Mouse (Mus musculus): ENCODE results near the gene Eci2. TPM values are rescaled to one million over a fixed set of nuclear protein-coding genes. Genes with fewer than 3 reads are reported as not detected.
"Not testable (repeated sequence)": the region's sequence is repeated elsewhere in the genome, so short reads cannot be mapped to it uniquely, and the experiment has no call there.

The Eci2 gene
- polyA plus RNA-seq, 1 experiment = 17.1 TPM

- Histone ChIP-seq H3K4me3 (replicated peaks) (peak overlapping the region; percentile 95), H3K27me3 (replicated peaks) (no peaks in the 10 kb centered on the region), H3K4me1 (peaks cover 24% of the 10 kb centered on the region), H3K36me3 (replicated peaks; ENCODE audit: low read length) (peaks cover 32% of the 10 kb centered on the region), H3K9me3 (peaks cover 6% of the 10 kb centered on the region; the same call in 1 of the 2 replicates)
- TF ChIP-seq GATA1 (IDR thresholded peaks at IDR 0.05; ENCODE audit: borderline replicate concordance, low read length) (no peak), FLI1 (IDR thresholded peaks at IDR 0.05; ENCODE audit: low read length) (no peak)
Measured at GRCm38 (mm10) chr13:34993595-34993982, 33.3 kb downstream of the Eci2 start.

GRCm38 (mm10) chr13:34993085-34993484, 33.8 kb downstream of the Eci2 start:
- Histone ChIP-seq H3K9me3 (peaks cover 1% of the 10 kb centered on the region; the same call in 1 of the 2 replicates), H3K36me3 (replicated peaks; ENCODE audit: low read length) (peaks cover 37% of the 10 kb centered on the region), H3K4me3 (replicated peaks) (peak overlapping the region; percentile 95), H3K4me1 (peaks cover 24% of the 10 kb centered on the region), H3K27me3 (replicated peaks) (no peaks in the 10 kb centered on the region)
- TF ChIP-seq GATA1 (IDR thresholded peaks at IDR 0.05; ENCODE audit: borderline replicate concordance, low read length) (no peak), FLI1 (IDR thresholded peaks at IDR 0.05; ENCODE audit: low read length) (no peak)

- TF ChIP-seq GATA1 (IDR thresholded peaks at IDR 0.05; ENCODE audit: borderline replicate concordance, low read length) = no peak
- TF ChIP-seq FLI1 (IDR thresholded peaks at IDR 0.05; ENCODE audit: low read length) = no peak
- Histone ChIP-seq H3K9me3 (no peaks in the 10 kb centered on the region), H3K4me1 (peaks cover 24% of the 10 kb centered on the region), H3K4me3 (replicated peaks) (peak overlapping the region; percentile 14), H3K36me3 (replicated peaks; ENCODE audit: low read length) (peaks cover 51% of the 10 kb centered on the region), H3K27me3 (replicated peaks) (no peaks in the 10 kb centered on the region)
Measured at GRCm38 (mm10) chr13:34991581-34992273, 35.2 kb downstream of the Eci2 start.

- not testable (repeated sequence) for H3K4me3 ChIP-seq (replicated peaks); H3K4me1 ChIP-seq; H3K9me3 ChIP-seq; H3K27me3 ChIP-seq (replicated peaks)
- peaks cover 92% of the 10 kb centered on the region for H3K36me3 ChIP-seq (replicated peaks; ENCODE audit: low read length)
Measured at GRCm38 (mm10) chr13:34983479-34983878, 43.4 kb downstream of the Eci2 start.

- H3K36me3 ChIP-seq (replicated peaks; ENCODE audit: low read length) = peaks cover 68% of the 10 kb centered on the region
- H3K4me1 ChIP-seq; H3K27me3 ChIP-seq (replicated peaks); H3K4me3 ChIP-seq (replicated peaks); H3K9me3 ChIP-seq: not testable (repeated sequence)
Measured at GRCm38 (mm10) chr13:34978635-34979034, 48.3 kb downstream of the Eci2 start.

- Histone ChIP-seq H3K4me3 (replicated peaks) (no peak overlapping the region), H3K4me1 (peaks cover 6% of the 10 kb centered on the region), H3K9me3 (no peaks in the 10 kb centered on the region), H3K36me3 (replicated peaks; ENCODE audit: low read length) (peaks cover 61% of the 10 kb centered on the region), H3K27me3 (replicated peaks) (no peaks in the 10 kb centered on the region)
- TF ChIP-seq FLI1 (IDR thresholded peaks at IDR 0.05; ENCODE audit: low read length) = no peak
Measured at GRCm38 (mm10) chr13:34977410-34977809, 49.5 kb downstream of the Eci2 start.

GRCm38 (mm10) chr13:34976116-34976515, 50.8 kb downstream of the Eci2 start:
- Histone ChIP-seq H3K9me3 (no peaks in the 10 kb centered on the region), H3K36me3 (replicated peaks; ENCODE audit: low read length) (peaks cover 48% of the 10 kb centered on the region), H3K4me3 (replicated peaks) (no peak overlapping the region), H3K4me1 (peaks cover 6% of the 10 kb centered on the region), H3K27me3 (replicated peaks) (no peaks in the 10 kb centered on the region)
- TF ChIP-seq FLI1 (IDR thresholded peaks at IDR 0.05; ENCODE audit: low read length) (no peak), GATA1 (IDR thresholded peaks at IDR 0.05; ENCODE audit: borderline replicate concordance, low read length) (no peak)

- no peak for TF ChIP-seq GATA1 (IDR thresholded peaks at IDR 0.05; ENCODE audit: borderline replicate concordance, low read length)
- no peak for TF ChIP-seq FLI1 (IDR thresholded peaks at IDR 0.05; ENCODE audit: low read length)
- no peak overlapping the region for H3K4me3 ChIP-seq (replicated peaks)
- peaks cover 5% of the 10 kb centered on the region for H3K27me3 ChIP-seq (replicated peaks)
- peaks cover 6% of the 10 kb centered on the region for H3K4me1 ChIP-seq
- H3K9me3 ChIP-seq = no peaks in the 10 kb centered on the region
- peaks cover 25% of the 10 kb centered on the region for H3K36me3 ChIP-seq (replicated peaks; ENCODE audit: low read length)
Measured at GRCm38 (mm10) chr13:34973770-34974169, 53.1 kb downstream of the Eci2 start.

GRCm38 (mm10) chr13:34973149-34973548, 53.7 kb downstream of the Eci2 start:
- Histone ChIP-seq H3K9me3 (no peaks in the 10 kb centered on the region), H3K27me3 (replicated peaks) (peaks cover 5% of the 10 kb centered on the region)
- no peak for TF ChIP-seq FLI1 (IDR thresholded peaks at IDR 0.05; ENCODE audit: low read length)
- no peak for TF ChIP-seq GATA1 (IDR thresholded peaks at IDR 0.05; ENCODE audit: borderline replicate concordance, low read length)

GRCm38 (mm10) chr13:34972456-34972855, 54.4 kb downstream of the Eci2 start:
- not testable (repeated sequence) for H3K27me3 ChIP-seq (replicated peaks); H3K4me1 ChIP-seq; H3K9me3 ChIP-seq; H3K4me3 ChIP-seq (replicated peaks)
- peaks cover 12% of the 10 kb centered on the region for H3K36me3 ChIP-seq (replicated peaks; ENCODE audit: low read length)

More at GRCm38 (mm10) chr13:34973149-34973548, 53.7 kb downstream of the Eci2 start:
- Histone ChIP-seq H3K4me3 (replicated peaks) (no peak overlapping the region), H3K4me1 (peaks cover 6% of the 10 kb centered on the region), H3K36me3 (replicated peaks; ENCODE audit: low read length) (peaks cover 19% of the 10 kb centered on the region)

- H3K9me3 ChIP-seq; H3K4me3 ChIP-seq (replicated peaks); H3K36me3 ChIP-seq (replicated peaks; ENCODE audit: low read length): not testable (repeated sequence)
- peaks cover 39% of the 10 kb centered on the region for H3K27me3 ChIP-seq (replicated peaks)
- peaks cover 19% of the 10 kb centered on the region for H3K4me1 ChIP-seq
Measured at GRCm38 (mm10) chr13:34965647-34966046, 61.2 kb downstream of the Eci2 start.

Data from megakaryocyte, embryonic 14.5 days (primary cell).